Mouse (Mus musculus) midbrain, embryonic 13.5 days (tissue): ENCODE measurements at regions not wholly inside any gene's neighbourhood (a gene's known extent, or its start where the extent isn't known, plus 50 kb on each side); places are given as distances from the start of the nearest gene placed in this dataset.

Source experiments
- ATAC-seq: fragments of 200-750 bp; cut with Nextera tagmentation; 2 replicates; pipeline ENCODE4 v1.8.0; 2017; ENCODE audit warnings: mild to moderate bottlenecking, moderate TSS enrichment, moderate library complexity
- H3K27ac ChIP-seq: fragments of 300-500 bp; sonication (generic); 2 replicates; pipeline ENCODE4 v1.5.1; 2015; ENCODE audit warnings: inconsistent platforms, mild to moderate bottlenecking, moderate library complexity
- H3K27me3 ChIP-seq: fragments of 300-500 bp; sonication (generic); 2 replicates; pipeline ENCODE4 v1.6.1; 2015; ENCODE audit warnings: mild to moderate bottlenecking, inconsistent platforms
- H3K36me3 ChIP-seq: fragments of 300-500 bp; sonication (generic); 2 replicates; pipeline ENCODE4 v1.6.1; 2015; ENCODE audit warnings: mild to moderate bottlenecking, inconsistent platforms
- H3K4me1 ChIP-seq: fragments of 300-500 bp; sonication (generic); replicated peaks from 2 replicates; pipeline ENCODE4 v1.6.1; 2015; ENCODE audit warnings: inconsistent platforms
- H3K4me2 ChIP-seq: fragments of 300-500 bp; sonication (generic); replicated peaks from 2 replicates; pipeline ENCODE4 v1.6.1; 2015; ENCODE audit warnings: moderate library complexity, mild to moderate bottlenecking, inconsistent platforms
- H3K4me3 ChIP-seq: fragments of 300-500 bp; sonication (generic); replicated peaks from 2 replicates; pipeline ENCODE4 v1.5.1; 2015; ENCODE audit warnings: mild to moderate bottlenecking, inconsistent platforms
- H3K9ac ChIP-seq: fragments of 300-500 bp; sonication (generic); replicated peaks from 2 replicates; pipeline ENCODE4 v1.6.1; 2015; ENCODE audit warnings: mild to moderate bottlenecking, inconsistent platforms
- H3K9me3 ChIP-seq: fragments of 300-500 bp; sonication (generic); 2 replicates; pipeline ENCODE4 v1.6.1; 2016; ENCODE audit warnings: mild to moderate bottlenecking, inconsistent platforms
- WGBS: fragments of 180-500 bp; shearing (Covaris S2); methylation state at CpG from one replicate; pipeline ENCODE4 v1.1.7; 2015; 5-methylcytosine and 5-hydroxymethylcytosine counted together

- no peaks in the 10 kb centered on the region for H3K27me3 ChIP-seq
- H3K4me1 ChIP-seq, result no peaks in the 10 kb centered on the region
- no peak overlapping the region for H3K27ac ChIP-seq
- H3K36me3 ChIP-seq, result no peaks in the 10 kb centered on the region
- no peak for ATAC-seq
- H3K9ac ChIP-seq, result no peak overlapping the region
- no peaks in the 10 kb centered on the region for H3K9me3 ChIP-seq
- no peak overlapping the region for H3K4me3 ChIP-seq
- WGBS, result 88% methylated on average over 4 of the region's 4 CpGs
- H3K4me2 ChIP-seq, result no peak overlapping the region
Observed at GRCm38 (mm10) chr2:55687345-55687744, 251.6 kb downstream of the Kcnj3 start.

- H3K27ac ChIP-seq, result no peak overlapping the region
- no peaks in the 10 kb centered on the region for H3K36me3 ChIP-seq
- no peaks in the 10 kb centered on the region for H3K27me3 ChIP-seq
- no peaks in the 10 kb centered on the region for H3K9me3 ChIP-seq
- no peak overlapping the region for H3K9ac ChIP-seq
- ATAC-seq, result peak; percentile 97
- 31% methylated on average over 2 of the region's 2 CpGs for WGBS
- H3K4me2 ChIP-seq, result no peak overlapping the region
- peaks cover 6% of the 10 kb centered on the region; the same call in 1 of the 2 replicates for H3K4me1 ChIP-seq
- H3K4me3 ChIP-seq, result no peak overlapping the region
Observed at GRCm38 (mm10) chr2:55692902-55693870, 257.4 kb downstream of the Kcnj3 start.

GRCm38 (mm10) chr2:55699705-55700104 lies 263.9 kb downstream of the Kcnj3 start:
- WGBS, result 93% methylated on average over 1 of the region's 1 CpGs
- no peaks in the 10 kb centered on the region for H3K4me1 ChIP-seq
- no peaks in the 10 kb centered on the region for H3K9me3 ChIP-seq
- ATAC-seq, result no peak
- H3K36me3 ChIP-seq, result no peaks in the 10 kb centered on the region
- no peak overlapping the region for H3K9ac ChIP-seq
- H3K4me3 ChIP-seq, result no peak overlapping the region
- no peaks in the 10 kb centered on the region for H3K27me3 ChIP-seq
- no peak overlapping the region for H3K27ac ChIP-seq
- no peak overlapping the region for H3K4me2 ChIP-seq
